Mouse (Mus musculus) kidney, postnatal 0 days (tissue): ENCODE measurements around the gene Sdsl. TPM values are rescaled to one million over a fixed set of nuclear protein-coding genes. Genes with fewer than 3 reads are reported as not detected.

Source experiments
- ATAC-seq: fragments of 200-750 bp; cut with Nextera tagmentation; replicated peaks from 2 replicates; pipeline ENCODE4 v1.8.0; 2017; ENCODE audit warnings: low read depth, moderate number of reproducible peaks, moderate TSS enrichment, moderate library complexity; ENCODE audit not compliant: low FRiP score
- DNase-seq: peaks from one replicate; pipeline ENCODE4 v3.0.0-alpha.2; 2016; ENCODE audit warnings: low spot score
- H3K27ac ChIP-seq: fragments of 300-500 bp; sonication (generic); 2 replicates; pipeline ENCODE4 v1.5.1; 2014; ENCODE audit warnings: mild to moderate bottlenecking
- H3K27me3 ChIP-seq: fragments of 300-500 bp; sonication (generic); 2 replicates; pipeline ENCODE4 v1.6.1; 2014; ENCODE audit warnings: low read length, mixed read lengths; ENCODE audit not compliant: insufficient read depth
- H3K36me3 ChIP-seq: fragments of 300-500 bp; sonication (generic); 2 replicates; pipeline ENCODE4 v1.6.1; 2014; ENCODE audit warnings: low read length, mixed read lengths; ENCODE audit not compliant: insufficient read depth
- H3K4me1 ChIP-seq: fragments of 300-500 bp; sonication (generic); replicated peaks from 2 replicates; pipeline ENCODE4 v1.6.1; 2014; ENCODE audit warnings: antibody characterized with exemption, low read length, mixed read lengths; ENCODE audit not compliant: insufficient read depth
- H3K4me2 ChIP-seq: fragments of 300-500 bp; sonication (generic); 2 replicates; pipeline ENCODE4 v1.6.1; 2014; ENCODE audit warnings: mild to moderate bottlenecking, low read length, moderate library complexity, mixed read lengths
- H3K4me3 ChIP-seq: fragments of 300-500 bp; sonication (generic); replicated peaks from 2 replicates; pipeline ENCODE4 v1.5.1; 2014; ENCODE audit warnings: low read depth, low read length
- H3K9ac ChIP-seq: fragments of 300-500 bp; sonication (generic); 2 replicates; pipeline ENCODE4 v1.6.1; 2014; ENCODE audit warnings: low read depth, low read length
- H3K9me3 ChIP-seq: fragments of 300-500 bp; sonication (generic); replicated peaks from 2 replicates; pipeline ENCODE4 v1.6.1; 2016; ENCODE audit warnings: low read length, inconsistent platforms, mixed read lengths
- CTCF ChIP-seq: IDR thresholded peaks from 2 replicates; pipeline ENCODE4 v1.5.1; 2016; ENCODE audit warnings: antibody characterized with exemption, low read depth, mild to moderate bottlenecking, moderate library complexity
- WGBS: fragments of 180-500 bp; shearing (Covaris S2); extraction: QIAGEN DNeasy Blood & Tissue Kit; methylation state at CpG from one replicate; pipeline ENCODE4 v1.1.7; 2014; 5-methylcytosine and 5-hydroxymethylcytosine counted together
- polyA plus RNA-seq: library from polyadenylated mRNA; unstranded; fragments of >200 nt; fragmentation: Nextera tagmentation; extraction: Ambion mirVana; gene quantifications from 2 replicates; pipeline ENCODE4 v1.2.1, GENCODE M21; 2015

Sdsl gene
- polyA plus RNA-seq, 1 experiment from 2014 or later, result 12.0 TPM

DNA sequence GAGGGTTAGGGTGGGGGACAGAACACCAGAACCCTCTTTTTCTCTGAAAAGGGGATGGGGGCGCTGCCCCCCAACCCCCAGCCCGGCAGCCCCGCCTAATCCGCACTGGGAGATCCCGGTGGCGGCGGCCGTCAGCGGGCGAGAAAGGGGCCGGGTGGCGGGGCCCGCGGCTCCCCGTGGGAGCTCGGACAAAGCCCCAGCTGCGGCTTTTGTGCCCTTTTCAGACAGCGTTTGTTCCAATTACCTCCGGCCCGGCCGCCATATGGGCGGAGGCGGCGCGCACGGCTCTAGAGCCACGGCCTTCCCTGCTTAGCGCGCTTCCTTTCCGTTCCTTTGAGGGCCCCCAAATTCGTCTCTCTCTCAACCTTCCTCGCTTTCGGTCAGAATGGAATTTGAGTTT, 34.6 kb downstream of the Sdsl start:
- Histone ChIP-seq H3K4me1 (peaks cover 8% of the 10 kb centered on the region; the same call in 1 of the 2 replicates), H3K36me3 (no peaks in the 10 kb centered on the region), H3K27ac (no peak overlapping the region), H3K9ac (no peak overlapping the region), H3K4me2 (no peak overlapping the region), H3K9me3 (no peaks in the 10 kb centered on the region), H3K4me3 (no peak overlapping the region), H3K27me3 (peaks cover 72% of the 10 kb centered on the region)
- TF ChIP-seq CTCF, result no peak
- no peak for DNase-seq
- under 1% methylated on average over 33 of the region's 33 CpGs for WGBS
- no peak for ATAC-seq

DNA sequence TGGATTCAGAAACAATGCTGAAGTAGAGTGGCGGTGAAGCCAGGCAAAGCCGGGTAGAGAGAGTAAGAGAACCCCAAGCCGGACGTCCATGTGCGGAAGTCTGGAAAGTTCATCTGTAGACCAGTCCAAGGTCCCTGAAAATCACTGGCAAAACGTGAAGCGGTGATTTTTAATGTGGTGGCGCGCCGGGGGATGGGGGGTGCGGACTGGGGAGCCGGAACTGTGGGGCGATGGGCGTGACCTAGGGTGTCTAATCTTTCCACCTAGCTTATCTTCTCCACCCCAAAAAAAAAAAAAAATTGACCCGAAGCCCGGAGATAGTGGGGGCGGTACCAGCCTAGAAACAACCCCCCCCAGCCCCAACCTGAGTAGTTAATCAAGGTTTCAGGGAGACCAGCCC, 35.1 kb downstream of the Sdsl start:
- H3K27me3 ChIP-seq, result peaks cover 75% of the 10 kb centered on the region
- no peaks in the 10 kb centered on the region for H3K36me3 ChIP-seq
- TF ChIP-seq CTCF, result no peak
- ATAC-seq (no peak), DNase-seq (no peak)
- no peak overlapping the region for H3K4me3 ChIP-seq
- no peak overlapping the region for H3K9ac ChIP-seq
- no peak overlapping the region for H3K4me2 ChIP-seq
- WGBS, result 2% methylated on average over 16 of the region's 17 CpGs
- no peak overlapping the region for H3K27ac ChIP-seq
- H3K4me1 ChIP-seq, result peaks cover 8% of the 10 kb centered on the region; the same call in 1 of the 2 replicates
- H3K9me3 ChIP-seq, result no peaks in the 10 kb centered on the region

DNA sequence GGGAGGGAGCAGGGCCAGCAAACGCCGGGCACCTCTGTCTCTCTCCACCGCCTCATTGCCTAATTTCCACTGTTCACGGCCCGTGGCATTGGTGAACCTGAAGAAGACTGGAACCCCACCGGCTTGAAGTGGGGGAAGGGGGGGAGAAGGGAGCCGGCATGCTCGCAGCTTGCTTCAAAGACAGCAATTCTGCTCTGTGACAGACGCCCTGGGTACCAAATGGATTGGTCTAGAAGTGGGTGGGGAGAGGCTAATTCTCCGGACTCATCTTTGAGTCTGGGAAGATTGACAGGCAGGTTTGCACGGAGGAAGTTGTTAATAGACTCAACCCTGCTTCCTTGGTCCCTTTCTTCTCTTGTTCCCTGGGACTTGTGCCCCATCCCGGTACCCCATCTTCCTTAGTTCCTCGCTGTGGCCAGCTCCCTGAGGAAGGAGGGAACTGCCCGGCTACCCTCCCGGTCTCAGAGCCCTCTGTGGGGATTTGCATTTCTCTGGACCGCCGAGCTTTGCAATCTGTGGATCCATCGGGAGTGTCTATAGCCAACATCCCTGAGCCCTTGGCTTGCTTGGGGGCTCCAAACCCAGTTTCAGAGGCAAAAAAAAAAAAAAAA, 35.6 kb downstream of the Sdsl start:
- H3K36me3 ChIP-seq, result no peaks in the 10 kb centered on the region
- H3K9me3 ChIP-seq, result no peaks in the 10 kb centered on the region
- DNase-seq, result no peak
- no peak overlapping the region for H3K4me2 ChIP-seq
- no peak for TF ChIP-seq CTCF
- no peak overlapping the region for H3K9ac ChIP-seq
- peaks cover 80% of the 10 kb centered on the region for H3K27me3 ChIP-seq
- H3K4me3 ChIP-seq, result no peak overlapping the region
- peaks cover 8% of the 10 kb centered on the region; the same call in 1 of the 2 replicates for H3K4me1 ChIP-seq
- no peak for ATAC-seq
- H3K27ac ChIP-seq, result no peak overlapping the region
- WGBS, result under 1% methylated on average over 18 of the region's 18 CpGs

DNA sequence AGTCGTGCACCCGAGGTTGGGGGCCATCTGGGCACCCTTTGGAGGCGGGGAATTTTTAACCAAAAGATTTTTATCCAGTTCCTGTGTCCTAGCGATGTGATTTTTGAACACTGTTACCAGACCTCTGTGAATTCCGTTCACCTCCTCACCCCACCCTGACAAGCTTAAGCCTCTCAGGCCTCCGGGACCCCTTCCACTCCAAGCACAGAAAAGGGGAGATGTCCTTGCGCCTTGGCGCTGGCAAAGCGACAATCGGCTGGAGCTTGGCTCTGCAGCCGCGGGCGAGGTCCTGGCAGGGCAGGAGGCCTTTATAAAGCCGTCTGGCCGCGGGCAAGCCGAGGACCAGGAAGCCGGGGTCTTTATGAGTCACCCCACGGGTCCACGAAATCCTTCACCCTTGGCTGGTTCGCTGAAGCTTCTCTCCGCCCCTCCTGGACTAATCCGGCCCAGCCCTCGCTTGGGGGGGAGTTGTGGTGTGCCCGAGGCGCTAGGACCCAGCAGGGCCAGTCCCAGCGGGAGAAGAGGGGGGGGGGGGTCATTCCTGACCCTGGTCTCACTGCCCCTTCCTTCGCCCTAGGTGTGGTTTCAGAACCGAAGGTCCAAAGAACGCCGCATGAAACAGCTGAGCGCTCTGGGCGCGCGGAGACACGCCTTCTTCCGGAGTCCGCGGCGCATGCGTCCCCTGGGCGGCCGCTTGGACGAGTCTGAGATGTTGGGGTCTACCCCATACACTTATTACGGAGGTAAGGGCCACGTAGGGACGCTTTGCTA, 36.7 kb downstream of the Sdsl start:
- peak overlapping the region; percentile 36 for H3K4me3 ChIP-seq
- peaks cover 91% of the 10 kb centered on the region for H3K27me3 ChIP-seq
- H3K36me3 ChIP-seq, result no peaks in the 10 kb centered on the region
- H3K9ac ChIP-seq, result no peak overlapping the region
- H3K27ac ChIP-seq, result no peak overlapping the region
- H3K4me1 ChIP-seq, result peaks cover 8% of the 10 kb centered on the region; the same call in 1 of the 2 replicates
- DNase-seq, result no peak
- peak overlapping the region; percentile 58 for H3K4me2 ChIP-seq
- WGBS, result 1% methylated on average over 47 of the region's 47 CpGs
- H3K9me3 ChIP-seq, result no peaks in the 10 kb centered on the region
- peak; percentile 47; the same call in 1 of the 2 replicates for ATAC-seq
- TF ChIP-seq CTCF, result no peak

DNA sequence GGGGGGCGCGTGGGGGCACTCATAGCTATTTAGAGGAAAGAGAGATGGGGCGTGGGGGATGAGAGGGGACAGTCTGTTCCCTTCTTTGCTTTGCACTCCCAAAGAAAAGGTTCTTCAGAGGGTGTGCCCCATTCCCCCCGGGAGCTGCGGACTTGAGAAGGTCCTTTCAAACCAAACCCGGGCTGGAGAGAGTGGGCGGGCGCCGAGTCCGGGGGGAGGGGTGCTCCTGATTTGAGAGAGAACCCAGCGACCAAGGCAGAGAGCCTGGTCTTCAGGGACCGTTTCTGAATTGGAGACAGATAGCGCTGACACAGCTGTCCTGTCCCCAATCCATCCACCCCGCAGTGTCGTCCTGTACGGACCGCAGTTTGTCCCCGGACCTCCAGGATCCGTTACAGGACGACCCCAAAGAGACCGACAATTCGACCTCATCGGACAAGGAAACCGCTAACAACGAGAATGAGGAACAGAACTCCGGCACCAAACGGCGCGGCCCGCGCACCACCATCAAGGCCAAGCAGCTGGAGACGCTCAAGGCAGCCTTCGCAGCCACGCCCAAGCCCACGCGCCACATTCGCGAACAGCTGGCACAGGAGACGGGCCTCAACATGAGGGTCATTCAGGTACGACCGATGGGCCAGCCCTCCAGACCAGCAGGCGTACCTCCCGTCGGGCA, 37.5 kb downstream of the Sdsl start:
- H3K36me3 ChIP-seq, result no peaks in the 10 kb centered on the region
- TF ChIP-seq CTCF, result no peak
- no peak overlapping the region for H3K27ac ChIP-seq
- no peak overlapping the region for H3K9ac ChIP-seq
- no peak overlapping the region for H3K4me2 ChIP-seq
- H3K4me3 ChIP-seq, result no peak overlapping the region
- H3K9me3 ChIP-seq, result no peaks in the 10 kb centered on the region
- peaks cover 92% of the 10 kb centered on the region for H3K27me3 ChIP-seq
- no peak for DNase-seq
- ATAC-seq, result no peak
- WGBS, result under 1% methylated on average over 44 of the region's 44 CpGs
- peaks cover 6% of the 10 kb centered on the region; the same call in 1 of the 2 replicates for H3K4me1 ChIP-seq

DNA sequence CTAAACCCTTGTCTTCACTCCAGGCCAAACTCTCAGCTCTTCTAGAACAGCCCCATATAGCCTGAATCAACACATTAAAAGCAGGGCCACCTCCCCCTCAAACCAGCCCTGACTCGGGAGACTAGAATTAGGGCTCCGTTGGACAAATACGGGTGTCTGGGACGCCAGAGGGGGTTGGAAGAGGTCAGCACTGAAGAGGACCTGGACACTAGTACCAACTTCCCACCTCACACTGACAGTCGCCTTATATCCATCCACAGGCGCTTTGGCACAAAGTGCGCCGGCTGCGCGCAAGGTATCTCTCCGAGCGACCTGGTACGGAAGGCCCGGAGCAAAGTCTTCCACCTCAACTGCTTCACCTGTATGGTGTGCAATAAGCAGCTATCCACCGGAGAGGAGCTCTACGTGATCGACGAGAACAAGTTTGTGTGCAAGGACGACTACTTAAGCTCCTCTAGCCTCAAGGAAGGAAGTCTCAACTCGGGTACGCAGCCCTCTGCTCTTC, 38.3 kb downstream of the Sdsl start:
- H3K9me3 ChIP-seq, result no peaks in the 10 kb centered on the region
- H3K36me3 ChIP-seq, result no peaks in the 10 kb centered on the region
- TF ChIP-seq CTCF, result no peak
- no peaks in the 10 kb centered on the region for H3K4me1 ChIP-seq
- DNase-seq (no peak), ATAC-seq (no peak)
- WGBS, result 2% methylated on average over 21 of the region's 21 CpGs
- H3K4me3 ChIP-seq, result no peak overlapping the region
- H3K27ac ChIP-seq, result no peak overlapping the region
- no peak overlapping the region for H3K4me2 ChIP-seq
- H3K9ac ChIP-seq, result no peak overlapping the region
- peaks cover 87% of the 10 kb centered on the region for H3K27me3 ChIP-seq
